Mouse (Mus musculus): Measurements from ENCODE around the gene Rnf123.

The Rnf123 gene

DNA sequence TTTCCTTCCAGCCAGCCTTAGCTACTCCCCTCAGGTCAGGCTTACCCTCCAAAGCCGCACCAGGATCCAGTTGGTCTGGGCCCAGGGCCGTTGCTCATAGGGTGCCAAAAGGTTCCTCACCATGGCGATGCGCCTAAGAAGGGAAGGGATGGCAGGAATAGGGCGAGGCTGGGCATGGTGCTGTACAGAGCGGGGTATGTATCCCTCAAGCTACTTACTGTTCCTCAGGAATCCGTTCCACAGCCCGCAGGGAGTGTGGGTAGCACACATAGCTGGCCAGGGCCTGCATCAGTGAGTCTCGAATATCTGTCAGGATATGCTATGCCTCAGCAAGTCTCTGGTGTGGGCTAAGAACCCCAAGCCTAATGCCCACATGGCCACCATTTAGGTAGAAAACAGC lies 24.9 kb downstream of the Rnf123 start:
- Histone ChIP-seq H3K27me3 (ENCODE audit: control insufficient read depth, insufficient read depth, low read length, poor library complexity, severe bottlenecking) (no peaks in the 10 kb centered on the region), H3K36me3 (ENCODE audit: control insufficient read depth, insufficient read depth, low read length, poor library complexity, severe bottlenecking) (peaks cover 18% of the 10 kb centered on the region)
- DNase-seq (ENCODE audit: low read depth, low spot score): no peak

DNA sequence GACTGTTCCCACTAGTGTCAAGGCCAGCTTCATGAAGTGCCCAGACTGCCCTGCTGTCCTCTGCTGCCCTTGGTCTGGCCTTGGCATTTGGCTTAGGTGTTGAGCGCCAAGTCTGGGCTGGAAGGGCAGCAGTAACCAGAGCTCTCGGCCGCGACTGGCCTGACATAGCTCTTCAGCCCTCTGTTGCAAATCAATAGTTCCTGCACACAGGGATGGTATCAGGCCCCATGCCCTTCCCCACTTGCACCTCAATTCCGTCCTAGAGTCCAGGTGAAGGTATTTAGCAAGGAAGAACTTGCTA lies 25.9 kb downstream of the Rnf123 start:
- Histone ChIP-seq H3K36me3 (ENCODE audit: control insufficient read depth, insufficient read depth, low read length, poor library complexity, severe bottlenecking) (peaks cover 16% of the 10 kb centered on the region), H3K27me3 (ENCODE audit: control insufficient read depth, insufficient read depth, low read length, poor library complexity, severe bottlenecking) (no peaks in the 10 kb centered on the region)
- DNase-seq (ENCODE audit: low read depth, low spot score): no peak

DNA sequence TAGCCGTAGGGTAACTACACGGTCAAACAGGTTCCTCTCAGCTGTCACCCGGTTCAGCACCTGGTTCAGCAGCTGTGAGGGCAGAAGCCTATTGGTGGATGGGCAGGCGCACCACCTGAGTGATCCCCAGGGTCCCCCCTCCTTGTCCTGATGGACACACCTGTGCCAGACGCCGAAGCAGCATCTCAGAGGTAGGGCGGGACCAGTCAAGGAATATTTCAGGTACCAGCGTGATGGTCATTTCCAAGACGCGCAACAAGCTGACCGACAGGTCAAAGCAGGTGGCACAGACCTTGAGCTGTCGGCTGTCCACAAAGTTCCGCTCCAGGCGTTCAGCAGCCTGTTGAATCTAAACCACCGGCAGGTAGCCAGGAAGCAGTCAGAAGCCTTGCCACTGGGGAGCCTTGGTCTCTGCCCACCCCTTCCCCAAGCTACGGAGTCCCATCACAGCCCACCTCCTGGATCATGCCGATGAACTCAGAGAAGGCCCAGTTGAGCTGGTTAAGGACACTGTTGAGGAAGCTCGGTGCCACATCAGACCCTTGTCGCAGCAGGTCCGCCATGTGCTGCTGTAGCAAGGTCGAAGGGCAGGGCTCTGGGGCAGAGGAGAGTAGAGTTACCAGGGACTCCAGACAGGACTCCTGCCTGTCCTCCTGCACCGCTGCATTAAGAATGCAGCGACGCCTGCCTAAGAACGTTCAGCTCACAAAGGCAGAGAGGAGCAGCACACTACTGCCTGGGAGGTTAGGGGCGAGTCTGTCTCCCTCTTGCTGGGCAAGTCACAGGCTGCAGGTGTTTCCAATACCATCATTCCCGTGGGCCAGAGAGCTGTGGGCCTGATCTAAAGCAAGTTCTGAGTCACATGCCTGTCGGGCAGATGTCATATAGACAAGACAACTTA lies 26.5 kb downstream of the Rnf123 start:
- Histone ChIP-seq H3K36me3 (ENCODE audit: control insufficient read depth, insufficient read depth, low read length, poor library complexity, severe bottlenecking) (peaks cover 12% of the 10 kb centered on the region), H3K27me3 (ENCODE audit: control insufficient read depth, insufficient read depth, low read length, poor library complexity, severe bottlenecking) (no peaks in the 10 kb centered on the region)
- no peak for DNase-seq (ENCODE audit: low read depth, low spot score)

DNA sequence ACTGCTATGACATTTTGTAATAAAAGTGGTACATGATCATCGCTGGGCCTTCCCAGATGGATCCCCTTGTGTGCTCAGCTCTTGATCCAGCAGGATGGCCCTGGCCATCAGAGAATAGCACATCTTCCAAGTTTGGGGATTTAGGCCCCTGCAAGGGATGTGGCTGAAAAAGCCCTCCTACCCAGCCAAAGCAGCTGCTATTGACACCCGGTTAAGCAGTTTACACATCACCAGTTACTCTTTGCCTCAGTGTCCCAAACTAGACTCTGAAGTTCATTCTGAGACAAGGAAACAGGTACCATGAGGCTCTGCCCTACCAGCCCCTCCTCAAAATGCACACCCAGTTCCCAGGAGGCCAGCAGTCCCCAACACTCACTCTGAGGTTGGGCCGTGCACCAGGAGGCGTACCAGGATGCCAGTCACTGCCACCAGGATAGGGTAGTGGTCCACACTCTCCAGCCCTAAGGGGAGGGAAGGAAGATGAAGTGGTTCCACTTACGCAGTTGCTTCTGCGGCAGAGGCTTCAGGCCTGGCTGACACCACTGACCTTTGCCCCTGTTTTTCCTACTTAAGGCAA lies 27.4 kb downstream of the Rnf123 start:
- Histone ChIP-seq H3K36me3 (ENCODE audit: control insufficient read depth, insufficient read depth, low read length, poor library complexity, severe bottlenecking) (peaks cover 14% of the 10 kb centered on the region), H3K27me3 (ENCODE audit: control insufficient read depth, insufficient read depth, low read length, poor library complexity, severe bottlenecking) (no peaks in the 10 kb centered on the region)
- no peak for DNase-seq (ENCODE audit: low read depth, low spot score)

DNA sequence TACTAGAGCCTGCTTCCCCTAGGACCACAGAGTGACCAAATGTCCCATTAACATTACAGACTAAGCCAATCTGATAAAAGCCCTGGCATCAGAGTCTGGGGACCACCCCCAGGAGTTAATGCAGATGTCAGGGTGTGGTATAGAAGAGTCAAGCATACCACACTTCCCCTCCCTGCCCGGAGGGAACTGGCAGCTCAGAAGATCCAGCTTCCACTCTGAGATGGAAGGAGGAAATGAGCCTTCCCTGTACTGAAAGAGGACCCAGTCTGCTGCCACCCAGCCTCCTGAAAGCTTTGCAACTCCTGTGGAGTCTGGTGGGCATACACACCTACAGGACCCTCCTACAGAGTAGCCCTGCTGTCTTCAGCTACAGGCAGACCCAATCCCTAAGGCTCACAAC lies 28.1 kb downstream of the Rnf123 start:
- no peaks in the 10 kb centered on the region for H3K27me3 ChIP-seq (ENCODE audit: control insufficient read depth, insufficient read depth, low read length, poor library complexity, severe bottlenecking)
- DNase-seq (ENCODE audit: low read depth, low spot score): no peak
- peaks cover 12% of the 10 kb centered on the region for H3K36me3 ChIP-seq (ENCODE audit: control insufficient read depth, insufficient read depth, low read length, poor library complexity, severe bottlenecking)

DNA sequence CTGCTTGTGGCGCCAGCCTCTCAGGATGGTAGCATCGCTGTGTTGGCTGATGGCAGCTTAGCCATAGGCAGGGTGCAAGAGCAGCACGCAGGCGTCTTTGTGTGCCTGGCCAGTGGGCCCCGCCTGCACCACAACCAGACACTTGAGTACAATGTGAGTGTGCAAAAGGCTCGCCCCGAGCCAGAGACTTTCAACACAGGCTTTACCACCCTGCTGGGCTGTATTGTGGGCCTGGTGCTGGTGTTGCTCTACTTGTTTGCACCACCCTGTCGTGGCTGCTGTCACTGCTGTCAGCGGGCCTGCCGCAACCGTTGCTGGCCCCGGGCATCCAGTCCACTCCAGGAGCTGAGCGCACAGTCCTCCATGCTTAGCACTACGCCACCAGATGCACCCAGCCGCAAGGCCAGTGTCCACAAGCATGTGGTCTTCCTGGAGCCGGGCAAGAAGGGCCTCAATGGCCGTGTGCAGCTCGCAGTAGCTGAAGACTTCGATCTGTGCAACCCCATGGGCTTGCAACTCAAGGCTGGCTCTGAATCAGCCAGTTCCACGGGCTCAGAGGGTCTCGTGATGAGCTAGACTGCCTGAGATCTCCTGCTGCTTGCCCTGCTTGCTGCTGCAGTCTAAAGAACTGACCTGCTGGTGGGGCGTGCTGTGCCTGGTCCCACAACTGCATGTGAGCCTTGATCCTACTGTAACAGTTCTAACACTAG lies 28.7 kb downstream of the Rnf123 start:
- H3K36me3 ChIP-seq (ENCODE audit: control insufficient read depth, insufficient read depth, low read length, poor library complexity, severe bottlenecking): peaks cover 10% of the 10 kb centered on the region
- H3K27me3 ChIP-seq (ENCODE audit: control insufficient read depth, insufficient read depth, low read length, poor library complexity, severe bottlenecking): no peaks in the 10 kb centered on the region
- DNase-seq (ENCODE audit: low read depth, low spot score): no peak

DNA sequence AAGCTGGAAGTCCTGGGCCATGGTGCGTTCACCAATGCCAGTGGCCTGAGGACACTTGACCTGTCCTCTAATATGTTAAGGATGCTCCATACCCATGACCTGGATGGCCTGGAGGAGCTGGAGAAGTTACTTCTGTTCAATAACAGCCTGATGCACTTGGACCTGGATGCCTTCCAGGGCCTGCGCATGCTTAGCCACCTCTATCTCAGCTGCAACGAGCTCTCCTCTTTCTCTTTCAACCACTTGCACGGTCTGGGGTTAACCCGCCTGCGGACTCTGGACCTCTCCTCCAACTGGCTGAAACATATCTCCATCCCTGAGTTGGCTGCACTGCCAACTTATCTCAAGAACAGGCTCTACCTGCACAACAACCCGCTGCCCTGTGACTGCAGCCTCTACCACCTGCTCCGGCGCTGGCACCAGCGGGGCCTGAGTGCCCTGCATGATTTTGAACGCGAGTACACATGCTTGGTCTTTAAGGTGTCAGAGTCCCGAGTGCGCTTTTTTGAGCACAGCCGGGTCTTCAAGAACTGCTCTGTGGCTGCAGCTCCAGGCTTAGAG lies 29.4 kb downstream of the Rnf123 start:
- H3K36me3 ChIP-seq (ENCODE audit: control insufficient read depth, insufficient read depth, low read length, poor library complexity, severe bottlenecking): peaks cover 10% of the 10 kb centered on the region
- DNase-seq (ENCODE audit: low read depth, low spot score): no peak
- no peaks in the 10 kb centered on the region for H3K27me3 ChIP-seq (ENCODE audit: control insufficient read depth, insufficient read depth, low read length, poor library complexity, severe bottlenecking)

DNA sequence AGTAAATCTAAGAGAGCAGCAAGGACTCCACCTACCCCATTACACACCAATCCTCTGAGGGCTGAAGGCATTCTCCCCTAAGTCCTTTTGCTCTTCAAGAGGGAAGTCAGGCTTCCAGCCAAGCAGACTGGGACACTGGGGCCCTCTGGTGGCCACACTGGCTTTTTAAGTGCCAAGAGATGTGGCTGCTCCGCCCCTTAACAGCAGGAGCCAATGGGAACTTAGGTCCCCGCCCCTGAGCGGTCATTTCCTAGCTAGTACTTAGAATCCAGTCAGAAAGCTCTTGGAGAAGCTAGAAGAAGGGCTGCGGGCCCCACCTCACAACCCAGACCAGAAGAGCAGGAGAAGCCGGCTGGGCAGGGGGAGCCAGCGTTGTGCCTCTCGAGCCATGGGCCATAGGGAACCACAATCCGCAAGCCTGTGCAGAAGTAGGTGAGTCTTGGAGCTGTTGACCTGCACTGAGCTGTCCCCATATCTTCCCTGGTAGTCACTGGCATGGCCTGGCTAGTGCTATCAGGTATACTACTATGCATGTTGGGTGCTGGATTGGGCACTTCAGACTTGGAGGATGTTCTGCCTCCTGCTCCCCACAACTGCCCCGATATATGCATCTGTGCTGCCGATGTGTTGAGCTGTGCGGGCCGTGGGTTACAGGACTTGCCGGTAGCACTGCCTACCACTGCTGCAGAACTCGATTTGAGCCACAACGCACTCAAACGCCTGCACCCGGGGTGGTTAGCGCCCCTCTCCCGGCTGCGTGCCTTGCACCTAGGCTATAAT lies 30.1 kb downstream of the Rnf123 start, which contains the start of gene Amigo3:
TSS of gene Amigo3 (plus strand) at position 275 of the 780 bp plus-strand sequence.
- peak; percentile 97 for DNase-seq (ENCODE audit: low read depth, low spot score)

DNA sequence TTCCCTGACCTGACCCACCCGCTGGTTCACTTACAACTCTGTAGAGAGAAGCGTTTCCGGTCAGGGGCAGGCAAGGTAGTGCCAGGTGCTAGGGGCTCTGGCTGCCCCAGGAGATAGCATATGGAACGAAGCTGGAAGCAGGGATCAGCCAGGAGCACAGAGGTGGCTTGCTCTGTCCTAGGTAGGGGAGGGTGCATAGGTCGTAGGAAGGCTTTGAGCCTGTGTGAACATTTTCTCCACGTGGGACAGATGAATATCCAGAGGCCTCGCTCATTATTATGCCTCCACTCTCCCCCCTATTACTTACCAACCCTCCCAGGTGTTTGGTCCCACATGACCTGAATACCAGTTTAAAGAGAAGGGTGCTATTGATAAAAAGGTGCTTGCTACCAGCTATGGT lies 30.7 kb downstream of the Rnf123 start:
- Histone ChIP-seq H3K36me3 (ENCODE audit: control insufficient read depth, insufficient read depth, low read length, poor library complexity, severe bottlenecking) (peaks cover 8% of the 10 kb centered on the region), H3K27me3 (ENCODE audit: control insufficient read depth, insufficient read depth, low read length, poor library complexity, severe bottlenecking) (no peaks in the 10 kb centered on the region)
- DNase-seq (ENCODE audit: low read depth, low spot score): no peak

More for the DNA sequence above, 30.1 kb downstream of the Rnf123 start, which contains the start of gene Amigo3:
- H3K27me3 ChIP-seq (ENCODE audit: control insufficient read depth, insufficient read depth, low read length, poor library complexity, severe bottlenecking): no peaks in the 10 kb centered on the region
- peaks cover 8% of the 10 kb centered on the region for H3K36me3 ChIP-seq (ENCODE audit: control insufficient read depth, insufficient read depth, low read length, poor library complexity, severe bottlenecking)

DNA sequence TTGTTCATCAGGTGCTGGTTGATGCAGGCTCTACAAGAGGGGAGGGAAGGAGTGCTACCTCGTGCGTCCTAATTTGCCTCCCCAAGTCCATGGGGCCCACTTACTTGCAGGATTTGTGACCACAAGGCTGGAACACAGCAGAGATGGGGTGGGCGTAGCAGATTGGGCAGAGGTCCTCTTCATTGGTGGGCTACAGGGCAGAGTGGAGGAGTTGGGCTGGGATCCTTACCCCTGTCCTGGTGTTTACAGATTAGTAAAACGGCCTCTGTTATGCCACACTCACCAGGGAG lies 31.3 kb downstream of the Rnf123 start:
- Histone ChIP-seq H3K27me3 (ENCODE audit: control insufficient read depth, insufficient read depth, low read length, poor library complexity, severe bottlenecking) (no peaks in the 10 kb centered on the region), H3K36me3 (ENCODE audit: control insufficient read depth, insufficient read depth, low read length, poor library complexity, severe bottlenecking) (peaks cover 8% of the 10 kb centered on the region)
- no peak for DNase-seq (ENCODE audit: low read depth, low spot score)

DNA sequence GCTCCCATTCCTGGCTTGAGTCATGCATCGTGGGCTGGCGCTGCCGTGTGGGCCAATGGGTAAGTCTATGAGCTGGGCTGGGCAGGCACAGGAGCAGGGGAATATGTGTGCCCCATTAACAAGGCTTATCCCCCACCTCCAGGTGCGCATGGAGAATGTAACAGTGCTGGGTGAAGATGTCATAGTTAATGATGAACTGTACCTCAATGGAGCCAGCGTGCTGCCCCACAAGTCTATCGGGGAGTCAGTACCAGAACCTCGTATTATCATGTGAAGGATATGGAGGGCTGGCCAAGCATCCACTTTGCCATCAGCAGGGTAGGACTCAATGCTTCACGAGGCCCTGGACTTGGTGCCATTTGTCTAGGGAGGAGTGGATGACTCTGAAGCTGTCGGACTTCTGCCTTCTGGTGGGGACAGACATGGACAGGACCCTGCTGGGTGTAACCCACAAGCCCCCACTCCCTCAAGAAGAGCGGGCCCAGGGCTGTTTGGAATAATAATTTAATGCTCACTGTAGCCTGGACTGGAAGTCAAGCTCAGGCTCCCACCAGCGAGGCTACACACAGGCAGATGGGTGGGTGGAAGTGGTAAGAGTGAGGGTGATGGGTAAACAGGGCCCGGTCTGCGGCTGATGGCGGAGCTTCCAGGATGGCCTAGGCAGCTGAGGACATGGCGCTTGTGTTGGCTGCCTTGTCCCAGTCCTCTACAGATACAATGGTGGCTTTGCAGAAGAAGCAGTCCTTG lies 31.8 kb downstream of the Rnf123 start:
- Histone ChIP-seq H3K27me3 (ENCODE audit: control insufficient read depth, insufficient read depth, low read length, poor library complexity, severe bottlenecking) (no peaks in the 10 kb centered on the region), H3K36me3 (ENCODE audit: control insufficient read depth, insufficient read depth, low read length, poor library complexity, severe bottlenecking) (peaks cover 5% of the 10 kb centered on the region)
- DNase-seq (ENCODE audit: low read depth, low spot score): no peak

DNA sequence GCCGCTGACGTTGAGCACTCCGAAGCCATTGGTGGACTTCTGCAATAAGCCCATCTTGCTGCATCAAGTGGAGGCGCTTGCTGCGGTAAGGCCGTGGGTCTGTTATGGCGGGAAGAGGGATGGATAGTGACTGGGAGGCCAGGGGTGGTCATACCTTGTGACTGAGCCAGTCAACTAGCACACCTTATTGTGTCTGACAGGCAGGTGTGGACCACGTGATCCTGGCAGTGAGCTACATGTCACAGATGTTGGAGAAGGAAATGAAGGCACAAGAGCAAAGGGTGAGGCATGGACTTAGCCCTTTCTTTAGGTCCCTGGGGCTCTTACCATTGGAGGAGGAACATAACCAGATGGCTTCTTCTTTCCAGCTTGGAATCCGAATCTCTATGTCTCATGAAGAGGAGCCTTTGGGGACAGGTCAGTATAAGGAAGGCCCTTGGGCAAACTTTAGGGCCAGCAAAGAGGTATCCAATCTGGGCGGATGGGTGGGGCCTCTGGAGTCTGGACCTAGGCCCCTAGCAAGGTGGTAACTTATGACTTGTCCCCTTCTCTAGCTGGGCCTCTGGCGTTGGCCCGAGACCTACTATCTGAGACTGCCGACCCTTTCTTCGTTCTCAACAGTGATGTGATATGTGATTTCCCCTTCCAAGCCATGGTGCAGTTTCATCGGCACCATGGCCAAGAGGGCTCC lies 33.4 kb downstream of the Rnf123 start:
- Histone ChIP-seq H3K36me3 (ENCODE audit: control insufficient read depth, insufficient read depth, low read length, poor library complexity, severe bottlenecking) (peaks cover 8% of the 10 kb centered on the region), H3K27me3 (ENCODE audit: control insufficient read depth, insufficient read depth, low read length, poor library complexity, severe bottlenecking) (no peaks in the 10 kb centered on the region)
- no peak for DNase-seq (ENCODE audit: low read depth, low spot score)

DNA sequence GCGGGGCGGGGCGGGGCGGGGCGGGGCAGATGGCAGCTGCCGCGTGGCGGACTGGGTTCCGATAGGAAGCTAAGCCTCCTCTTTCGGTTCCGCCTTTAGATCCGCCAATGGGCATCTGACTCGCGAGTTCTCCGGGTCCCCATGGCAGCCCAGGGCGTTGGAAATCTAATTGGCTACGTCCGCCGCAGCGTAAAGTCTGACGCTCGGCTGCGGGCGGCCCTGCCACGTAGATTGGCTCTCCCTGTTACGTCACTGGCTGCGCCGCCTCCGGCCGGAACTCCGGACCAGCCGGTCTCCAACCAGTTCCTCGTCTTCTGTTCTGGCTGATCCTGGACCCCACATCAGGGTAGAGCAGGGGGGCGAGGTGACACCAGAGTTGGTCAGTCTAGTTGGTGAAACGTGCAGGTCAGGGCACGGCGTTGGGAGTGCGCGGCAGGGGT lies 34.1 kb downstream of the Rnf123 start, which contains the start of gene Gmppb:
TSS of gene Gmppb (plus strand) at position 227 of the 440 bp plus-strand sequence.
- DNase-seq (ENCODE audit: low read depth, low spot score): peak; percentile 98
- H3K27me3 ChIP-seq (ENCODE audit: control insufficient read depth, insufficient read depth, low read length, poor library complexity, severe bottlenecking): no peaks in the 10 kb centered on the region

More for the DNA sequence above, 34.1 kb downstream of the Rnf123 start, which contains the start of gene Gmppb:
- peaks cover 8% of the 10 kb centered on the region for H3K36me3 ChIP-seq (ENCODE audit: control insufficient read depth, insufficient read depth, low read length, poor library complexity, severe bottlenecking)

Data from splenic B cell, adult 2 months (primary cell).